Mouse (Mus musculus): ENCODE results near the gene Hrh1.
"Not testable (repeated sequence)": the region's sequence is repeated elsewhere in the genome, so short reads cannot be mapped to it uniquely, and the experiment has no call there.

The Hrh1 gene

GRCm38 (mm10) chr6:114473541-114473940 lies 75.8 kb downstream of the Hrh1 start:
- no peak for DNase-seq

GRCm38 (mm10) chr6:114474059-114474458 lies 76.3 kb downstream of the Hrh1 start:
- no peak for DNase-seq

GRCm38 (mm10) chr6:114474911-114475310 lies 77.2 kb downstream of the Hrh1 start:
- no peak for DNase-seq

- no peak for DNase-seq
Measured at GRCm38 (mm10) chr6:114478771-114479170, 81.0 kb downstream of the Hrh1 start.

GRCm38 (mm10) chr6:114479644-114480410 lies 82.1 kb downstream of the Hrh1 start:
- DNase-seq = no peak

GRCm38 (mm10) chr6:114489371-114489770 lies 91.6 kb downstream of the Hrh1 start:
- no peak for DNase-seq

GRCm38 (mm10) chr6:114492588-114492987 lies 94.9 kb downstream of the Hrh1 start:
- not testable (repeated sequence) for DNase-seq

GRCm38 (mm10) chr6:114494987-114495386 lies 97.3 kb downstream of the Hrh1 start:
- DNase-seq = not testable (repeated sequence)

- DNase-seq = not testable (repeated sequence)
Measured at GRCm38 (mm10) chr6:114514038-114514437, 116.3 kb downstream of the Hrh1 start.

GRCm38 (mm10) chr6:114528709-114529108 lies 131.0 kb downstream of the Hrh1 start:
- not testable (repeated sequence) for DNase-seq

Data from kidney, adult 18-20 months (tissue).